Mouse (Mus musculus) forebrain, embryonic 16.5 days (tissue): ENCODE results near the gene Gm28043. TPM values are rescaled to one million over a fixed set of nuclear protein-coding genes. Genes with fewer than 3 reads are reported as not detected.

Experiments used
- ATAC-seq: fragments of 200-750 bp; cut with Nextera tagmentation; 2 replicates; pipeline ENCODE4 v1.8.0; 2017; ENCODE audit warnings: mild to moderate bottlenecking, moderate library complexity
- H3K27ac ChIP-seq: fragments of 300-500 bp; sonication (generic); 2 replicates; pipeline ENCODE4 v1.5.1; 2014; ENCODE audit warnings: low read length, control low read depth
- H3K27me3 ChIP-seq: fragments of 300-500 bp; sonication (generic); replicated peaks from 2 replicates; pipeline ENCODE4 v1.6.1; 2014; ENCODE audit warnings: low read length; ENCODE audit not compliant: control insufficient read depth, insufficient read depth
- H3K36me3 ChIP-seq: fragments of 300-500 bp; sonication (generic); 2 replicates; pipeline ENCODE4 v1.6.1; 2014; ENCODE audit not compliant: control insufficient read depth, insufficient read depth
- H3K4me1 ChIP-seq: fragments of 300-500 bp; sonication (generic); replicated peaks from 2 replicates; pipeline ENCODE4 v1.6.1; 2014; ENCODE audit warnings: low read length; ENCODE audit not compliant: control insufficient read depth, insufficient read depth
- H3K4me2 ChIP-seq: fragments of 300-500 bp; sonication (generic); 2 replicates; pipeline ENCODE4 v1.6.1; 2014; ENCODE audit warnings: mild to moderate bottlenecking, low read length, control low read depth
- H3K4me3 ChIP-seq: fragments of 300-500 bp; sonication (generic); replicated peaks from 2 replicates; pipeline ENCODE4 v1.5.1; 2014; ENCODE audit warnings: mild to moderate bottlenecking, low read length, control low read depth
- H3K9ac ChIP-seq: fragments of 300-500 bp; sonication (generic); replicated peaks from 2 replicates; pipeline ENCODE4 v1.6.1; 2014; ENCODE audit warnings: low read depth, low read length, control low read depth
- H3K9me3 ChIP-seq: fragments of 300-500 bp; sonication (generic); 2 replicates; pipeline ENCODE4 v1.6.1; 2016; ENCODE audit warnings: low read length; ENCODE audit not compliant: control insufficient read depth
- WGBS: fragments of 180-500 bp; shearing (Covaris S2); extraction: QIAGEN DNeasy Blood & Tissue Kit; methylation state at CpG from one replicate; pipeline ENCODE4 v1.1.7; 2014; 5-methylcytosine and 5-hydroxymethylcytosine counted together
- polyA plus RNA-seq: library from polyadenylated mRNA; unstranded; fragments of >200 nt; fragmentation: Nextera tagmentation; extraction: Ambion mirVana; gene quantifications from 2 replicates; pipeline ENCODE4 v1.2.1, GENCODE M21; 2015

The Gm28043 gene
- polyA plus RNA-seq, 1 experiment from 2014 or later, result 2.6 TPM

GRCm38 (mm10) chr17:29637377-29637776, 22.7 kb downstream of the Gm28043 start:
- WGBS, result 84% methylated on average over 4 of the region's 4 CpGs
- Histone ChIP-seq H3K4me3 (no peak overlapping the region), H3K9me3 (no peaks in the 10 kb centered on the region), H3K4me1 (no peaks in the 10 kb centered on the region), H3K9ac (no peak overlapping the region), H3K36me3 (peaks cover 16% of the 10 kb centered on the region), H3K27ac (no peak overlapping the region), H3K4me2 (no peak overlapping the region), H3K27me3 (no peaks in the 10 kb centered on the region)
- no peak for ATAC-seq

DNA sequence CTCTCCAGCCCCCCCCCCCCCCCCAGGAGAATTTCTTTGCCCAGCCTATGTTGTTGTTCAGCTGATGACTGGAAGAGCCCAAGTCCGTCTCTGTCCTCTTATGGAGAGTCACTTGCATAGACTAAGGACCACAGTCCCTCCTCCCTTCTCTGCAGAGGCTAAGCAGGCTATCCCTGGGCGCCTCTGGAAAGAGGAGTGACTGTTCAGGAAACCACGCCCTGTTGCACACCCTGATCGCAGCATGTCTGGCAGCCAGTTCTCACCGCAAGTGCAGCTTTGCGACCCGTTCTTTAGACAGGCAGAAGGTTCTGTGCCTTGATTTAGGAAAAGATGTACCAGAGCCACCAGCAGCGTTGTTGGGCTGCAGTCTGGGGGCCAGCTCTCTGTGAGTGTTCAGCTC, 23.2 kb downstream of the Gm28043 start:
- H3K4me3 ChIP-seq, result no peak overlapping the region
- ATAC-seq, result no peak
- H3K4me1 ChIP-seq, result no peaks in the 10 kb centered on the region
- H3K4me2 ChIP-seq, result no peak overlapping the region
- no peaks in the 10 kb centered on the region for H3K9me3 ChIP-seq
- H3K9ac ChIP-seq, result no peak overlapping the region
- no peak overlapping the region for H3K27ac ChIP-seq
- no peaks in the 10 kb centered on the region for H3K27me3 ChIP-seq
- WGBS, result 85% methylated on average over 8 of the region's 8 CpGs
- H3K36me3 ChIP-seq, result peaks cover 16% of the 10 kb centered on the region

- H3K4me2 ChIP-seq, result no peak overlapping the region
- H3K27me3 ChIP-seq, result no peaks in the 10 kb centered on the region
- no peak overlapping the region for H3K9ac ChIP-seq
- no peak overlapping the region for H3K27ac ChIP-seq
- no peak overlapping the region for H3K4me3 ChIP-seq
- ATAC-seq, result no peak
- peaks cover 9% of the 10 kb centered on the region for H3K36me3 ChIP-seq
- no peaks in the 10 kb centered on the region for H3K4me1 ChIP-seq
- WGBS, result 96% methylated on average over 11 of the region's 11 CpGs
- no peaks in the 10 kb centered on the region for H3K9me3 ChIP-seq
Measured at GRCm38 (mm10) chr17:29640971-29641370, 26.3 kb downstream of the Gm28043 start.

DNA sequence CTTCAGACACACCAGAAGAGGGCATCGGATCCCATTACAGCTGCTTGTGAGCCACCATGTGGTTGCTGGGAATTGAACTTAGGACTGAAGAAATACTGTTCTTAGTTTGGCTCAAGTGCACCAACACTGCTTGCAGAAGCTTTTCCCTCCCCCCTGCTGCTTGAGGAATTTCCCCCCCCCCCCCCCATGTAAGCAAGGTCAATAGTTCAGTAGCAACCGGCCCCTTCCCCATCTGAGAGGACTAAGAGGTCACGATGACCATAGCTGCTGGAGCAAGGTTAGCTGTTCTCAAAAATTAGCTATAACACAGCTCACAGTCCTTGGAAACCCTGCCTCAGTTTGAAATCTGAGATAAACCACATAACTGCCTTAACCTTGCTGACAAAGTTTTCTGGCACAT, 27.5 kb downstream of the Gm28043 start:
- H3K27me3 ChIP-seq, result no peaks in the 10 kb centered on the region
- no peaks in the 10 kb centered on the region for H3K4me1 ChIP-seq
- no peak overlapping the region for H3K4me2 ChIP-seq
- H3K36me3 ChIP-seq, result peaks cover 9% of the 10 kb centered on the region
- no peak overlapping the region for H3K27ac ChIP-seq
- 78% methylated on average over 3 of the region's 3 CpGs for WGBS
- ATAC-seq, result no peak
- no peak overlapping the region for H3K4me3 ChIP-seq
- no peaks in the 10 kb centered on the region for H3K9me3 ChIP-seq
- H3K9ac ChIP-seq, result no peak overlapping the region

GRCm38 (mm10) chr17:29658249-29658648, 43.6 kb downstream of the Gm28043 start:
- Histone ChIP-seq H3K9ac (no peak overlapping the region), H3K36me3 (no peaks in the 10 kb centered on the region; the same call in 1 of the 2 replicates), H3K27me3 (no peaks in the 10 kb centered on the region), H3K4me2 (no peak overlapping the region), H3K27ac (no peak overlapping the region), H3K4me1 (peaks cover 14% of the 10 kb centered on the region), H3K9me3 (peaks cover 3% of the 10 kb centered on the region; the same call in 1 of the 2 replicates), H3K4me3 (no peak overlapping the region)
- WGBS, result 93% methylated on average over 2 of the region's 2 CpGs
- no peak for ATAC-seq

DNA sequence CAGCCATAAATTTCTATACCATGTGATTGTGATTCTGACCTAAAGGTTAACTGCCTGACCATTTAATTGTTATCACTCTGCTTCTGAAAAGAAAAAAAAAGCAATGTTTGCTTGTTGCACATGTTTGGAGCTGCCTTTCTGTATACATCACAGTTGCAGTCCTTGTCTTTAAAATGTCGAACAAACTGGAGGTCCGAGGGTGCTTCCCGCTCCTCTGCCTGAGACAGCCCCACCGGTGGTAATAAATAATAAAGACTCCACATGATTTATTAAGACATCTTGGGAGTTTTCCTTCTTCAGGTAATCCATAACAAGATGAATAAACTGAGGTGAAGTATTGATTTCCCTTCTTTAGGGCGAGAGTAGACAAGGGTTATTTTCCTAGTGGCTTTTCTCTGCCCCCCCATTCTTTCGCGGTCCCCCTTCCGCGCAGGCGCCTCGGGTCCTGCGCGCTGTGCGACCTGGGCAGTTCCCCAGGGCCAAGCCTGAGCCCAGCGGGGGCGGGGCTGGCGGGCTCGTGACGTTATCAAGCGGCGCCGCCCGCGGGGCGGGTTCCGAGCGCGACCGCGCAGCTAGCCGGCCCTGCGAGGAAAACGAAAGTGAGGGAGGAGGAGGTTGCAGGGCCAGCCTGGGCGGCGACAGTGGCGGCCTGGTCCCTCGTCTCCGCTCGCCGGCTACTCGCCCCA, 45.5 kb downstream of the Gm28043 start, which contains the start of gene Cmtr1:
TSS of gene Cmtr1 (plus strand) at position 520 of the 686 bp plus-strand sequence.
- Histone ChIP-seq H3K4me1 (peaks cover 14% of the 10 kb centered on the region), H3K9ac (peak within 1 kb of the TSS; percentile 98), H3K27me3 (no peaks in the 10 kb centered on the region), H3K4me3 (peak within 1 kb of the TSS; percentile 95), H3K27ac (peak within 1 kb of the TSS; percentile 87), H3K9me3 (no peaks in the 10 kb centered on the region), H3K36me3 (no peaks in the 10 kb centered on the region), H3K4me2 (peak within 1 kb of the TSS; percentile 85)
- WGBS, result under 1% methylated on average over 35 of the region's 41 CpGs
- ATAC-seq, result peak; percentile 96

DNA sequence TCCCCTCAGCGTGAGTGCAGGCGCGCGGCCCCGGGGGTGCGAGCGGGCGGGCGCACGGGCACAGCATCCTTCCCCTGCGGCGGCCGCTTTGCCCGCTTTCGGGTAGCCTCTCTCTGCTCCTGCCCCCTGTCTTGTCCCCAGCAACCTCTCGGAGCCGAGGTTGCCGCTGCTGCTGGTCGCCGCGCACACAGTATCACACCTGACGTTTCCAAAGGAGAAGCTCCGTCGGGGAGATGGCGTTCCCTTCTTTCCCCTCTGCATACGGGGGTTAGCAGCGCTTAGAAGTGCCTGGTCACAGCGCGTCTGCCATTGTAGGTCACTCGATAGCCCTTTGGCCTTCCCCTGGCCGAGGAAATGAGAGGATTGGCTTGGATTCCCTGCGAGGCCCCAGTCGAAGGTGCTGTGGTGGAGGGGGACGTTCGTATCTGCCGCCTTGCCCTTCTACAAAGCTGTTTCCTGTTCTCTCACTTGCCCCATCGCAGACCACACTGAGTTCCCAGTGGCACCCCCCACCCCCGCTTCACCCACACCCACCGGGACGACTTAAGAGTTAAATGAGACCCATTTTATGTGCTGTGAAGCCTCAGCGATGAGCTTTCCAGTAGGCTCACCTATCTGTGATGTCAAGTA, 46.2 kb downstream of the Gm28043 start:
- peak overlapping the region; percentile 85 for H3K4me2 ChIP-seq
- peak overlapping the region; percentile 87 for H3K27ac ChIP-seq
- H3K9ac ChIP-seq, result peak overlapping the region; percentile 98
- H3K9me3 ChIP-seq, result no peaks in the 10 kb centered on the region
- ATAC-seq, result no peak; the same call in 1 of the 2 replicates
- no peaks in the 10 kb centered on the region for H3K27me3 ChIP-seq
- peak overlapping the region; percentile 95 for H3K4me3 ChIP-seq
- peaks cover 14% of the 10 kb centered on the region for H3K4me1 ChIP-seq
- no peaks in the 10 kb centered on the region for H3K36me3 ChIP-seq
- under 1% methylated on average over 41 of the region's 41 CpGs for WGBS

DNA sequence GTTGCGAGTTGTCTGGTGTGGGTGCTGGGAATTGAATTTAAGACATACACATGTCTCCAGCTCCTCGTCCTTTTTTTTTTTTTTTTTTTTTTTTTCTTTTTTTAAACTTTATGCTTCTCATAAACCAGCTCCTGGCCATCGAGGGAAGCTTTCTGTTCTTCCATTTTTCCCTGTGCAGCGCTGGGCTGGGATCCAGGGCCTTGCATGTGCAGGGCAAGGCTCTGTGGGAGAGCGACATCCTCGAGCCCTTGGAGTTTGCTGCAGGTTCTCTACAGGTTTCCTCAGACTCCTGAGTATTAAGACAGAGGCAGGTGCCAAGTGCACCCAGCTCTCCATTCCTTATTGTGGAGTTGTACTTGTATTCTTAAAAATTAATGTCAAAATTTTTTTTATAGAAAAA, 47.5 kb downstream of the Gm28043 start:
- Histone ChIP-seq H3K27ac (no peak overlapping the region), H3K4me3 (no peak overlapping the region), H3K9me3 (no peaks in the 10 kb centered on the region), H3K4me1 (peaks cover 14% of the 10 kb centered on the region), H3K36me3 (0 out of 2 replicates have a peak, but pooled peaks cover 2% of the 10 kb centered on the region), H3K9ac (no peak overlapping the region), H3K4me2 (no peak overlapping the region), H3K27me3 (no peaks in the 10 kb centered on the region)
- ATAC-seq, result no peak
- WGBS, result 87% methylated on average over 6 of the region's 6 CpGs

GRCm38 (mm10) chr17:29668051-29668986, 53.6 kb downstream of the Gm28043 start:
- Histone ChIP-seq H3K36me3 (0 out of 2 replicates have a peak, but pooled peaks cover 2% of the 10 kb centered on the region), H3K4me2 (no peak overlapping the region), H3K4me3 (no peak overlapping the region), H3K9me3 (no peaks in the 10 kb centered on the region), H3K9ac (no peak overlapping the region), H3K4me1 (peaks cover 14% of the 10 kb centered on the region), H3K27me3 (no peaks in the 10 kb centered on the region), H3K27ac (peak overlapping the region; percentile 74)
- WGBS, result 71% methylated on average over 10 of the region's 10 CpGs
- peak; percentile 85 for ATAC-seq
